Mouse (Mus musculus) spleen, postnatal 14 days (tissue): Measurements from ENCODE around the gene Arhgef5.
A peak's percentile ranks its signal among the peaks of the same experiment; 100 is the strongest.
"Not testable (repeated sequence)": the region's sequence is repeated elsewhere in the genome, so short reads cannot be mapped to it uniquely, and the experiment has no call there.

Source experiments
- DNase-seq, 2 experiments: peaks; one replicate each; pipeline ENCODE4 v3.0.0; 2021 to 2022; ENCODE audit warnings: low spot score in 2 of 2

Arhgef5 gene

GRCm38 (mm10) chr6:43265363-43266041 is at the start of gene Arhgef5:
TSS of gene Arhgef5 (plus strand) at chr6:43265582.
- peak in 1 of 2 experiments; percentile 3 for DNase-seq

DNA sequence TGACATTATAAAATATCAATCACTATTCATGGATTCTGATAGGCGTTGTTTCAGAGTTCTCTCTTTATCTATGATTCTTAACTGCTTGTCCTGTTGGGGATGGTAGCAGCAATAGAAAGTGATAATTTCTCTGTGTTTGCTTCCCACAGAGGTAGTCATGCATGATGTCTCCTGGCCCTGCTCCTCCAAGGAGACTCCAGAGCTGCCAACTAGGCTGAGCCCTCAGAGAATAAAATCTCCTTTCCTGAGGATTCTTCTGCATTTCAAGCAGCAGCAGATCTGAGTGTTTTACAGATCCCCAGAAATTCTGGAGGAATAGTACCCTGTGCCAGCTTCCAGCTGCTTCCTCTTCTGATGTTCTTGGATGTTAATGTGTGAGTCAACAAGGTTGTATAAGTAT is 34.1 kb upstream of the Arhgef5 start, which contains the start of gene Olfr47:
Gene Olfr47 (plus strand): TSS at position 275 of the 400 bp plus-strand sequence.
- DNase-seq = not testable (repeated sequence)

- no peak for DNase-seq
Measured at GRCm38 (mm10) chr6:43242061-43242460, 23.3 kb upstream of the Arhgef5 start.

DNA sequence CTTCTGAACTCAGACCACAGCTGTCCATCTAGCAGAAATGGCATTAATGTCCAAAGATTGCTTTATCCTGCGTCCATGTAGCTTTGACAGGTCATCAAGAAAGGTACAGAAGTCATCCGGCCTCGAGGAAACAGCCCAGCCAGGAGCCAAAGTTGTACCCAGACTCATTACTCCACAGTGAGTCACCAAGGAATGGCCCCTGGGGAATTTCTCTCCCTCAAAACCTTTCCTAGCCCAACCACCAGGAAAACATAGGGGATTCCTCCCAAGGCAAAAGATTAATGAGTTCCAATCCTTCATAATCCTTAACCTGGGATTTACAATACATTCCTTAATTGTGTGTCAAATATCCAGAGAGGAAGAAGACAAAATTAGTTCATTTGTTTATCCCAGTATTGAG is 18.0 kb upstream of the Arhgef5 start:
- no peak for DNase-seq

- DNase-seq = no peak
Measured at GRCm38 (mm10) chr6:43252994-43253393, 12.4 kb upstream of the Arhgef5 start.

DNA sequence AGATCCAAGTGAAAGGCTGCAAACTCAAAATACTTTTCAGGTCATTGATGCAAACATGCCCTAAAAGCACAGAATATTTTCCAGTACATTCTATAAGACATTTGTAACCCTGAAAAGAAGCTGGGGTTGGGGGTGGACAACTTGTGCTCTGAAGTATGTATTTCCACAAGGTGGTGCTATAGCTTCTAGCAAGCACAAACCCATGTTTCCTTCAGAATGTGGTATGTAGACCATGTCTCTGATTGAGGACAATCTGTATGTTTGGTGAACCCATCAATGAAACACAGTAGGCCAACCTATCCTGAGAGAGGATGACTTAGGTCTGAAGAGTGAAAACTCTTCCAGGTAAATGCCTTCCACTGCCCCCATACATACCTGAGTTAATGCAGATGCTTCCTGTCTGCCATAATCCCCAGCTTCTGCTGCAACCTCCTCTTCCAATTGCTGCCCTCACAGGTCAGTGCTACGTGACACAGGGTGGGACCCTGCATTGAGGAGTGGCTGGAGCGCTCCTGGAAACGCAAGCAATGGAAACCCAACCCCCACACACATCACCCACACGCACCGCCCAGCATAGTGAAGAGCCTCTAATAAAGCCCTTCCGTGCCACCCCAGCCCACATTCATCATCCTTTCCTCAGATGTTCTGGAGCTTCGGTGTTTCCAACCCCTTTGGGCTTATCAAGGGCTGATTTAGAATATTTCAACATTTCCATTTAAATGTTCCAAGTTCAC is 11.0 kb upstream of the Arhgef5 start:
- DNase-seq = no peak

GRCm38 (mm10) chr6:43260756-43261155 is 4.6 kb upstream of the Arhgef5 start:
- no peak for DNase-seq

- no peak for DNase-seq
Measured at GRCm38 (mm10) chr6:43266356-43266755, 974 bp downstream of the Arhgef5 start.

- no peak for DNase-seq
Measured at GRCm38 (mm10) chr6:43272597-43272996, 7.2 kb downstream of the Arhgef5 start.

DNA sequence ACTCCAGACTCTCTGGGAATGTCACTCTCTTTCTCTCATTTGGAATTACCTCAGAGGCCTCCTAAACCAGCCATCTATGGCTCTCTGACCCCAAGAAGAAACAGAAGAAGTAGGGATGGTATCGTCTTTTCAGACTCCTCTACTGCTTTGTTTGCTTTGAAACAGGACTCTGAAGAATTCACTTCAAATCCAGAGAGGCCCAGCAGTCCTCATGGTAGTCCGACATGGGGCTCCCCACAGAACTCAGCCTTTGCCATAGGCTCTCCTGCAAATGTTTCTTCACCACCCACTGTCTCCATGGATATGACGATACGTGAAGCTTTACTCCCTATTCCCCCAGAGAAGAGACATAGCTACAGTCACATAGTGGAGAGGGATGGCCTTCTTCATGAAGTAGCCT is 8.7 kb downstream of the Arhgef5 start:
- no peak for DNase-seq

GRCm38 (mm10) chr6:43278247-43278646 is 12.9 kb downstream of the Arhgef5 start:
- no peak for DNase-seq

DNA sequence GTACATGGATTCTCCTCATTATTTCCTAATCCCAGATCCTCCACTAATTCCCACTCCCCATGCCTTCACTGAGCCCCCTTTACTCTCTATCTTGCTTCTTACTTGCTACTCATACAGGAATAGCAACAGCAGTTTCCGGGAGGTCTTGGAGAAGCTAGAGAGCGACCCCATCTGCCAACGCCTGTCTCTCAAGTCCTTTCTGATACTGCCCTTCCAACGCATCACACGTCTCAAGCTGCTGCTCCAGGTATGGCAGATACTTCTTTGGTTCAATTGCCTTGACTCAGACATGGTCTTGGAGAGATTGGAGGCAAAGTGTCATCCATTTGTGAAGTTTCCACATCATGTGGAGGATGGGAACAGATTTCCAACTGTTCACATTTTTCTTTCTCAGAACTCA is 15.1 kb downstream of the Arhgef5 start:
- DNase-seq = no peak

GRCm38 (mm10) chr6:43292041-43292440 is 26.7 kb downstream of the Arhgef5 start:
- DNase-seq = no peak

DNA sequence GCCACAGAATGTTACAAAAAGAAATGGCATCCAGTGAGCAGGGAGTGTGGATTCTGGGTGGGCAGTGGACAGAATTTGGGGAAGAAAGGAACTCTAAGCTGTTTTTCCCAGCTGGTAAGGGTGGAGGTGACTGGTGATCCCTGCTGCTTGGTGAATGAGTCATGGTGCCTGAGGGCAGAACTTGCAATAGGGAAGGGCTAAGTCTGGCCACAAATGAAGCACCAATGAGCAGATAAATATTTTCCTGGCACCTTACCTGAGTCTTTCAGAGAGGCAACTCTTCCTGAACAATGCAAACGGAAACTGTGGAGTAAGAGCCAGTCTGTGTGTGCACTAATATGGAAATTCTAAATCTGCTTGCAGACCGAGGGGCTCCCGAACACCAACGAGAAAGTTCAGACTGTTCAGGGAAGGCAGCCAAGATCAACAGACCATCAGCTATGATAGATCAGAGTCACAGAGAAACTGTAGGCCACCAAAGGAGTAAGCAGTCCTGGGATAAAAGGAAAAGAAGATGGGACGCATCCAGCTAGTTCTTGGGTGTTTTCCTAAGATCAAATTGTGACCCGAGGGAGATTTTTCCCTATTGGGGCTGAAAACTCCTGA is 27.2 kb downstream of the Arhgef5 start:
- DNase-seq = no peak

- no peak for DNase-seq
Measured at GRCm38 (mm10) chr6:43293175-43293574, 27.8 kb downstream of the Arhgef5 start.

DNA sequence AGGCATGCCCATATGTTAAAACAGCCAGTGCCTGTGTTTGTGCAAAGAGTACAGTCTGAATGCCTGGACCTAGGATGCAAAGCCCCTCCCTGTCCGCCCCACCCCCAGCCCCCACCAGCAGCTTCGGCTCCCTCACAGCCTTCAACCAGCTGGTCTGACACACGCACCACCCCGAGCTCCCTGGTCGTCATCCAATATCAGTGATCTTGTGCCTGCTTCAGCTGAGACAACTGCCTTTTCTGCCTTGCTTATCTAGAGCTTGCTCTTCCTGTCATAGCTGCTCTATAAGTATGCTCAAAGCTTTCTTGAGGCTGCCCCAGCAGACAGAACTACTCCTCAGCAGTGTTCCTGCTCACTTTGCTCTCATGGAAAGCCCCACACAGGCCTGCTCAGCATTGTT is 30.5 kb downstream of the Arhgef5 start:
- DNase-seq = no peak

DNA sequence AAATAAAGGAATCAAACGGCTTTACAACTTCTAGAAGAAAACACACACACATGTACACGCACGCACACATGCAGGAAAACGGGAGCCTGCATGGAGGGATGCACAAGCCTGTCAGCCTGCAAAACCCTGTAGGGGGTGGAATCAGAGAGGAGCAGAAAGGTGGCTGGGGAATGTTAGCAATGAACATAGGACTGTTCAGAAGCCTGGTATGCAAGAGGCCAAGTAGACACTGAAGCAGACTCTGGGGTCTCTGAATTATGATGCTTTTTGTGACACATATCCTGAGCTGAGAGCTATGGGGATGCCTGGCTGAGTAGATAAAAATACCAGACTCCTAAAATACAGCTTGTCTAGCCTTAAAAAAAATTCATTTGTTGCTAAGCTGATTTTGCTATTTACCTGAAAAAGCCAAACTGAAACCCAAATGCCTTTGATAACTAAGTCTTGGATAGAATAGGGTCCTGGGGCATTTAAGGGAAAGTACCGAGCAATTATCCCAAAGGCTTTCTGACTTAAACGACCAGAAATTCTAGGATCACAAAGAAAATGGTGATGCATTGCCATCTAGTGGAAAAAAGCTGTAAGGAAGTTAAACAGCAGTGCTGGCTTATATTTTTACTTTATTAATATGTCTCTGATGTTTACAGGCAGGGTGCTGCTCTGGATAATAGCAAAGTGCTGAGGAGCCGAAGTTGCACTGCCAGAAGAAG is 31.6 kb downstream of the Arhgef5 start:
- no peak for DNase-seq

GRCm38 (mm10) chr6:43297508-43297850 is 32.1 kb downstream of the Arhgef5 start:
- no peak for DNase-seq

- DNase-seq = no peak
Measured at GRCm38 (mm10) chr6:43309454-43309853, 44.1 kb downstream of the Arhgef5 start, which contains the start of gene Nobox. TSS of gene Nobox (minus strand) at chr6:43309554.

DNA sequence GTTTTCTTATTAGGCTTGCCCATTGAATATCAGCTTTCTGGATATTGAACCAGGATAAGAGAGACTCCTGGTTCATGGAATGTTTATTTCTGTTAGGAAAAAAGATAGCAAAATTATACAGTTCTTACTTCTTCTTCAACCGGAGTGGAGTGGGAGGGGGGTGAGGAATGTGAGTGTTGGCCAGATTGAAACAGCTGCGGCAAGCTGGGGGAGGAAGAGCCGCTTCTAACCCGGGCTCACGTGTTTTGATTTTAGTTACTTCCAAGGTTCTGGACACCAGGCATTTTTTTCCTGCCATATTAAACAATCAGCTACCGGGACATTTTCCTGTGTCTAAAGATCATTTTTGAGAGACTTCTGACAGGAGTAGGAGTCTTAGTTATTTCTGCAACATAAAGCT is 44.7 kb downstream of the Arhgef5 start:
- no peak for DNase-seq

DNA sequence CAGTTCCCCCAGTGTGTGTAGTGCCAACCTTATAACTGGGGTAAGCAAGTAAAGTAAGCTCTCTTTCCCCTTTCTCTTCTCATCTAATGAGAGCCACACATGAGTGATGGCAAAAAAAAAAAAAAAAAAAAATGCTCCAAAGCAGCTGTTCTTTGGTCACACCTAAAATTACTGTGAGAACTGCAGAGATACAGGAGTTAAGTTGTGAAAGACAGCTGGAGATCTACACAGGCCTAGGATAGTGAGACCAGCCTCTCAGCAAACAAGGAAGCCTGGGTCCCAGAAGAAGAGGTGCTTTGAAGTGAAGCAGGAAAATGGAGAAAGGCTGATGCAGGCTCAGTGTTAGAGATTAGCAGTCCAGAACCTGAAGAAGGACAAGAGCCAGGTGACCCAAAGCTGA is 47.2 kb downstream of the Arhgef5 start:
- no peak for DNase-seq

- DNase-seq = no peak
Measured at GRCm38 (mm10) chr6:43312961-43313656, 47.7 kb downstream of the Arhgef5 start.
